Mouse (Mus musculus) hindbrain, postnatal 0 days (tissue): ENCODE results near the gene Arl4c. TPM values are rescaled to one million over a fixed set of nuclear protein-coding genes. Genes with fewer than 3 reads are reported as not detected.
A peak's percentile ranks its signal among the peaks of the same experiment; 100 is the strongest.

Experiments
- ATAC-seq: fragments of 200-750 bp; cut with Nextera tagmentation; 2 replicates; pipeline ENCODE4 v1.8.0; 2017; ENCODE audit warnings: mild to moderate bottlenecking, moderate TSS enrichment, moderate library complexity
- DNase-seq: peaks from one replicate; pipeline ENCODE4 v3.0.0-alpha.2; 2015; ENCODE audit warnings: low spot score
- H3K27ac ChIP-seq: fragments of 300-500 bp; sonication (generic); 2 replicates; pipeline ENCODE4 v1.5.1; 2014; ENCODE audit warnings: mild to moderate bottlenecking
- H3K27me3 ChIP-seq: fragments of 300-500 bp; sonication (generic); 2 replicates; pipeline ENCODE4 v1.6.1; 2014; ENCODE audit warnings: low read length, mixed read lengths; ENCODE audit not compliant: insufficient read depth
- H3K36me3 ChIP-seq: fragments of 300-500 bp; sonication (generic); 2 replicates; pipeline ENCODE4 v1.6.1; 2014; ENCODE audit warnings: low read length, mixed read lengths; ENCODE audit not compliant: insufficient read depth
- H3K4me1 ChIP-seq: fragments of 300-500 bp; sonication (generic); 2 replicates; pipeline ENCODE4 v1.6.1; 2014; ENCODE audit warnings: antibody characterized with exemption, low read length, mixed read lengths; ENCODE audit not compliant: insufficient read depth
- H3K4me2 ChIP-seq: fragments of 300-500 bp; sonication (generic); 2 replicates; pipeline ENCODE4 v1.6.1; 2014; ENCODE audit warnings: low read depth, mild to moderate bottlenecking, low read length, moderate library complexity, mixed read lengths
- H3K4me3 ChIP-seq: fragments of 300-500 bp; sonication (generic); 2 replicates; pipeline ENCODE4 v1.5.1; 2014; ENCODE audit warnings: low read length
- H3K9ac ChIP-seq: fragments of 300-500 bp; sonication (generic); replicated peaks from 2 replicates; pipeline ENCODE4 v1.6.1; 2014; ENCODE audit warnings: mild to moderate bottlenecking, low read length, moderate library complexity, mixed read lengths
- H3K9me3 ChIP-seq: fragments of 300-500 bp; sonication (generic); 2 replicates; pipeline ENCODE4 v1.6.1; 2016; ENCODE audit warnings: low read length, mixed read lengths
- CTCF ChIP-seq: IDR thresholded peaks from 2 replicates; pipeline ENCODE4 v1.5.1; 2016; ENCODE audit warnings: antibody characterized with exemption, control low read depth, low read depth
- WGBS: fragments of 180-500 bp; shearing (Covaris S2); extraction: QIAGEN DNeasy Blood & Tissue Kit; methylation state at CpG from one replicate; pipeline ENCODE4 v1.1.7; 2014; 5-methylcytosine and 5-hydroxymethylcytosine counted together
- polyA plus RNA-seq: library from polyadenylated mRNA; unstranded; fragments of >200 nt; fragmentation: Nextera tagmentation; extraction: Ambion mirVana; gene quantifications from 2 replicates; pipeline ENCODE4 v1.2.1, GENCODE M21; 2015
- total RNA-seq: library from RNA; depleted of rRNA; stranded (reverse); fragments of >200 nt; gene quantifications from 2 replicates; pipeline ENCODE4 v1.2.3, GENCODE M21; 2014; rRNA removed

Gene Arl4c
- total and polyA plus RNA-seq, 2 experiments from 2014 or later: 34.7 to 69.3 TPM

DNA sequence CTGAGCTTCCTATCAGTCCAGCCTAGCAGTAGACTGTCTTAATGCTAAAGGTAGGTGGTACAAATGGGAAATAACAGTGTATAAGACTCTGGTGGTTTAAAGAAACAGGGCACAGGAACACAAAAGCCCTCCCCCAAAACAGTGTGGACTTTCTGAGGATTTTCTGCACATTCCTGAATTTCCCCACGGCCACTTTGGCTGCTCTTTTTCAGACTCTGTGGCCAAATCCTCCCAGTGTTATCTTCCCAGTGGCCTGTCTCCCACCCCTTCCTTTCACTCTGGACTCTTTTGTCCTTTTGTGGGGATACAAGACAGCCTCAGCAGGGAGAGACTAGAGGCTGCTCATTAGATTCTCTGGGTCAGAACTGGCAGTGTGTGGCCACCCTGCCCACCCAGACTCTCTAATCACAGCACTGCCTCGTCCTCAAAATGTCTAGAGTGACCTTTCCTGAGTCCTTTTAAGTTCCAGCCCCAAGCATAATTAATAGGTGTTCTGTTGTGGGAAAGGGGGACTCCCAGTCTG lies 72.0 kb downstream of the Arl4c start:
- ATAC-seq (no peak), DNase-seq (no peak)
- H3K9ac ChIP-seq: no peak overlapping the region
- no peaks in the 10 kb centered on the region for H3K36me3 ChIP-seq
- H3K4me1 ChIP-seq: no peaks in the 10 kb centered on the region
- 23% methylated on average over 2 of the region's 2 CpGs for WGBS
- no peaks in the 10 kb centered on the region for H3K27me3 ChIP-seq
- H3K4me3 ChIP-seq: no peak overlapping the region
- H3K27ac ChIP-seq: no peak overlapping the region
- no peak for TF ChIP-seq CTCF
- H3K9me3 ChIP-seq: no peaks in the 10 kb centered on the region
- H3K4me2 ChIP-seq: no peak overlapping the region

DNA sequence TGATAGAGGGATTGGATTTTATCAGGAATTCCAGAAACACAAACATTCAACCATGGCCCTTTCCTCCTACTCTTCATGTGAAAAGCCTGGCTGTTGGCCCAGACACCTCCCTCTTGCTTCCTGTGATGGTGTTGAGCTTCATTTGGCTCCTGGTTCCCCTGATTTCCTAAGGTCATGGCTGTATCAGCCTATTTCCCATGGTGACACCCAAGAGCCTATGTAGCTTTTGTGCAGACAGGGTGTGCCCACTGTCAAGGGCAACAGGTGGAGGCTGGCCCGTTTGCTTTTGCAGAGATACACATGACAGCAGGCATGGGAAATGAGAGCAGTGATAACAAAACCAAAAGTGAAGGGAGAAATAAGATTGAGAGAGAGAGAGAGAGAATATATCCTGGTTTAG lies 76.8 kb downstream of the Arl4c start:
- DNase-seq (no peak), ATAC-seq (no peak)
- Histone ChIP-seq H3K9me3 (no peaks in the 10 kb centered on the region), H3K36me3 (no peaks in the 10 kb centered on the region), H3K27me3 (no peaks in the 10 kb centered on the region), H3K4me2 (no peak overlapping the region), H3K4me1 (no peaks in the 10 kb centered on the region), H3K4me3 (no peak overlapping the region), H3K27ac (no peak overlapping the region), H3K9ac (no peak overlapping the region)
- no peak for TF ChIP-seq CTCF
- WGBS: 79% methylated on average over 1 of the region's 1 CpGs

DNA sequence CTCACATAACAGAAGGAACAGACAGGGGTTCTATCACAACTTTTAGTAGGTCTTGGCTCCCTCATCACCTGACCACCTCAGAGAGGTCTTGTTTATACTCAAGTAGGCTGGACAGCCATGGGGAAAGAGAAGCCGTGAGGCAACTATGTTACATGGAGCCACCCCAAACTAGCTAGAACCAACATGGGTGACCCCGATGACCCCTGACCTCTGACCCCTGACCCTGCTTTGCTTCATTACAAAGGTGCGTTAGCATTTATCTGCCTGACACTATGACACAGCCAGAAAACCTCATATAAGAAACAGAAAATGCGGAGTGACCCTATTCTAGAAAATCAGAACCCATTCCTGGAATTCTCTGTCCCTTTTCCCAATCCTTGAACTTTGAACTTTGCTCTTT lies 77.6 kb downstream of the Arl4c start:
- no peak overlapping the region for H3K4me2 ChIP-seq
- DNase-seq (no peak), ATAC-seq (no peak)
- no peak for TF ChIP-seq CTCF
- H3K9me3 ChIP-seq: no peaks in the 10 kb centered on the region
- H3K4me3 ChIP-seq: no peak overlapping the region
- H3K4me1 ChIP-seq: no peaks in the 10 kb centered on the region
- no peaks in the 10 kb centered on the region for H3K27me3 ChIP-seq
- 93% methylated on average over 4 of the region's 4 CpGs for WGBS
- no peaks in the 10 kb centered on the region for H3K36me3 ChIP-seq
- H3K9ac ChIP-seq: no peak overlapping the region
- H3K27ac ChIP-seq: no peak overlapping the region

DNA sequence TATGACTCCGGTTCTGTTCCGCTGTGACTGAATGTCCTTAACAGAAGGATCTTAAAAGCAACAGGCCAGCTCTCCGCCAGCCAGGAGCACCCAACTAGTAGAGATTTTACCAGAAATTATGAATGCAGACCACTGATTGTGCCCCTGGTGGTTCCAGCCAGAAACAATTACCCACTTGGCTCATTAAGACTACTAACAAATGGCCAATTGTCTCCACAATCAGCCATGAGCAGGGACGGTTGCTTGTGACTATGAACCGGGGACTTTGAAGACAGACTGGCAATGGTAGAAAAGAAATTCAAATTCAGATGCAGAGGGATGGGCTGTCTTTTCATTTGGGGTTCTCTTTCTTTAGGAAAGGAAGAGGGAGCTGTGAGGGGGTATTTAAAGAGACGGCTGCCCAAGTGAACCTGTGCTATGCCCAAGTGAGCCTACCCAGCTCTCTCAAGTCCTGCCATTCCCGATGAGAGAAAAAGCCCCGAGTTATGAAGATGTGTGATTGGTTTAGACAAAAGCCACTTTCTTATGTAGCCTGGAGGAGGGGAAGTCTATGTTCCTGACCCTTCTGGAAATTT lies 78.4 kb downstream of the Arl4c start:
- Histone ChIP-seq H3K27ac (no peak overlapping the region), H3K9me3 (no peaks in the 10 kb centered on the region), H3K4me3 (no peak overlapping the region), H3K9ac (no peak overlapping the region), H3K4me2 (no peak overlapping the region), H3K4me1 (no peaks in the 10 kb centered on the region), H3K27me3 (no peaks in the 10 kb centered on the region), H3K36me3 (no peaks in the 10 kb centered on the region)
- WGBS: 43% methylated on average over 8 of the region's 8 CpGs
- DNase-seq (peak; percentile 64), ATAC-seq (no peak)
- peak; percentile 31; the same call in 1 of the 2 replicates for TF ChIP-seq CTCF

Other genes starting within 250 kb of the Arl4c start
- not detected in 2 replicates for gene Glrp1, start 192.2 kb downstream of the Arl4c start, total RNA-seq
- not detected in 2 replicates for gene Glrp1, start 192.2 kb downstream of the Arl4c start, polyA plus RNA-seq